Mouse (Mus musculus) gastrocnemius, postnatal 4 days (tissue): ENCODE measurements around the gene Pltp. TPM values are rescaled to one million over a fixed set of nuclear protein-coding genes. Genes with fewer than 3 reads are reported as not detected.
A peak's percentile ranks its signal among the peaks of the same experiment; 100 is the strongest.
"Not testable (repeated sequence)": the region's sequence is repeated elsewhere in the genome, so short reads cannot be mapped to it uniquely, and the experiment has no call there.

Experiments used
- DNase-seq, 2 experiments: peaks; one replicate each; pipeline ENCODE4 v3.0.0; 2021 to 2022; ENCODE audit warnings: low spot score in 2 of 2, mixed read lengths in 2 of 2
- total RNA-seq, 2 experiments: library from RNA; stranded (reverse); gene quantifications; 2 replicates each; pipeline ENCODE4 v1.2.3; 2021

Gene Pltp
- total RNA-seq, 2 experiments from 2014 or later, result 9.5 to 15.5 TPM

DNA sequence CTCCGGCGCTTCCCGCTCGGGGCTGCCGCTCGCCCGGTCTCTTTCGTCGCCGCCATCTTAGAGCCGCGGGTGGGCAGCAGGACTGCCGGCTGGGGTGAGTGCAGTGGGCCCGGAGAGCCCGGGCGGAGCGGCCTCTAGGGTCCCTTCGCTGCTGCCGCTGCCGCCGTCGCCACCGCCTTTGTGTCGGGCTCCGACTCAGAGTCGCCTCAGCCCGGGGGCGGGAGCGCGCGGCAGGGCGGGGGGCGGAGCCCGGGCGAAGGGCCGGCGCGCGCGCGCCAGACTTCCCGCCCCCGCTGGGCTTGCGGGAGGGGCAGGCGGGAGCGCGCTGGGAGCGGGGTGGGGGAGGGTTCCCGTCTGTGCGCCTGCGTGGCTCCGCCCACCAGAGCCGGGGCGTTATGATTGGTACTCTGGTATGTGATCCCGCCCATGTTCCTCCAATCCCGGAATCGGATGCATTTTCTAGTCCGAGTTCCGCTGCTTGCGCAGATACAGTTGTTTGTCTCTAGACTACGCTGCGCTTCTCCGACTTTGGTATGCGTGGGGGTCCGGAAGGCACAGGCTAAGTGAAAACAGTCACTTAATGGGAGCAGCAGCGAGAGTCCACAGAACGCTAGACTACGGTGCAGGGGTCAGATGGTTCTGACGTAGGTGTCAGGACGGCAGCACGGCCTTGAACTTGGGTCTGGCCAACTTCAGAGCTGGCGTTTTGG lies 22.2 kb upstream of the Pltp start:
- peak; percentile 93 to 95 for DNase-seq

DNA sequence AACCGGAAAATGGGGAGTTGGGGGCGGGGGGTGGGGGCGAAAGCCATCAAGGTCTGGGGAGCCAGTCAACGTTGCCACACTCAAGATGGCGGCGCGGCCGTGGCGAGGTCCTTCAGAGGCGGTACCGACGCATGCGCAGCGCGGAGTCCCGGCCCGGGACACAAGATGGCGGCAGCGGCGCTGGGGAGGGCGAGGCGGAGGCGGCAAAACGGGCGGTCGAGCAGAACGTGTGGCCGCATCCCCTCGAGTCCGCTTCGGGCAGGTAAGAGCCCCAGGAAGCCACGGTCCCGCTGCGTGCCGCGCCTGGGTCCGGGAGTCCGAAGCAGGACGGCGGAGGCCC lies 21.7 kb upstream of the Pltp start, which contains the start of gene Pcif1:
TSS of gene Pcif1 (plus strand) at position 77 of the 340 bp plus-strand sequence.
- peak; percentile 94 for DNase-seq

DNA sequence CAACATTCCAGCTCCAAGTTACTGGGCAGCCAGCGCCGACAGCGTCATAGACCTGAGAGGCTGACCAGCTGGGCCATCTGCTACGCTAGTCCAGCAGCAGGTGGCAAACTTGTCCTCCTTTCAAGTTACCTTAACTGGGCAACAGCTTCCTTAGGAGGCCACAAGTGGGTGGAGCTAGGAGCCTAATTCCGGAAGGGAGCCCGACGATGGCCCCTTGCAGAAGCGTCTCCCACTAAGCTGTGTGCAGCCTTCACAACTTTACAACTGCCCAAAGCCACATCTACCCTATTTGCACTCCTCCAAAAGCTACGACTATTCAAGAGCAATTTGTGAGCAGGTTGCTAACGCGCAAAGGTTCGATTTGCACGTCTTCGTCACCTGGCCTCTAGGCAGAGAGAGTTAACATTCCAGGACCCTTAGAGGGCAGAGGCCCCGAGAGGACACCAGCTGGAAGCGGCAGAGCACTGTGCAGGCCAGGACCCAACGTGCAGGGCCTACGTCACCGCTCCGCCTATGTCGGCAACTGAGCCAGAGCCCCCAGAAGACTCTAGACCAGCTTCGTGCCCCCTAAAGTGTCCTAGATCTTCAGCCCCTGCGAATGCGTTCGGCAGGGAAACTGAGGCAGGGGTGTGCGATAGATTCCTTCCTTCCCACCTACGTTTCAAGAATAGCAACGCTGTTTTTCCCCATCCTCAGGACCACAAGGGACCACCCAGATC lies 21.2 kb upstream of the Pltp start:
- peak in 1 of 2 experiments; percentile 46 for DNase-seq

DNA sequence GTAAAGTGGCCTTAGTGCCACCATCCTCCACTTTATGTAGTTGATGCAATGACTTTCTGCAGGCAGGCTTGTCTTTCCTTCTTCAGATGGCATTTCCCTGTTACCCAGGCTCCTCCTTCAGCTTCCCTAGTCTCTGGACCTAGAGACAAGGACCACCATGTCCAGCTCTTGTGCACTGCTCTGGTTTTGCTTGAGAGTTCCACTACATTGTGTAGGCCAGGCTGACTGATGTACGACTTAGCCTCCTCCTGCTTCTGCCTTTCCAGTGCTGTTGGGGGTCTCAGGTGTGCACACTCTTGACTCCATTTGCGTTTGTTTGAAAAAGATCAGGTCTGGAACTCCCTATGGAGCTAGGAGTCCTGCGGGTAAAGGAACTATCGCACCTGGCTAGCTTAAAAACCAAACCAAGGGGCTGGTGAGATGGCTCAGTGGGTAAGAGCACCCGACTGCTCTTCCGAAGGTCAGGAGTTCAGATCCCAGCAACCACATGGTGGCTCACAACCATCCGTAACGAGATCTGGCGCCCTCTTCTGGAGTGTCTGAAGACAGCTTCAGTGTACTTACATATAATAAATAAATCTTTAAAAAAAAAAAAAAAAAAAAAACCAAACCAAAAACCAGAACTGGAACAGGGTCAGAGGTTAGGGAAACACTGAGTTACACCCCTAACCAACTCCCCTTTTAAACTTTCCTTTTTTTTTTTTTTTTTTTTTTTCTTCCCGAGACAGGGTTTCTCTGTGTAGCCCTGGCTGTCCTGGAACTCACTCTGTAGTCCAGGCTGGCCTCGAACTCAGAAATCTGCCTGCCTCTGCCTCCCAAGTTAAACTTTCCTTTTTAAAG lies 20.1 kb upstream of the Pltp start:
- not testable (repeated sequence) for DNase-seq

DNA sequence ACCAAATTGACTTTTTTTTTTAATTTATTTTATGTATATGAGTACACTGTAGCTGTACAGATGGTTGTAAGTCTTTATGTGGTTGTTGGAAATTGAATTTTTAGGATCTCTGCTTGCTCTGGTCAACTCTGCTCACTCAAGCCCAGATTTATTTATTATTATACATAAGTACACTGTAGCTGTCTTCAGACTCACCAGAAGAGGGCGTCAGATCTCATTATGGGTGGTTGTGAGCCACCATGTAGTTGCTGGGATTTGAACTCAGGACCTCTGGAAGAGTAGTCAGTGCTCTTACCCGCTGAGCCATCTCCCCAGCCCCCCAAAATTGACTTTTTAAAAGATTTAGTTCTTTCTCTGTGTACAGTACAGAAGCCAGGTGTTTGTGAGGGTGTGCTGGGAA lies 18.1 kb upstream of the Pltp start:
- DNase-seq, result not testable (repeated sequence)

DNA sequence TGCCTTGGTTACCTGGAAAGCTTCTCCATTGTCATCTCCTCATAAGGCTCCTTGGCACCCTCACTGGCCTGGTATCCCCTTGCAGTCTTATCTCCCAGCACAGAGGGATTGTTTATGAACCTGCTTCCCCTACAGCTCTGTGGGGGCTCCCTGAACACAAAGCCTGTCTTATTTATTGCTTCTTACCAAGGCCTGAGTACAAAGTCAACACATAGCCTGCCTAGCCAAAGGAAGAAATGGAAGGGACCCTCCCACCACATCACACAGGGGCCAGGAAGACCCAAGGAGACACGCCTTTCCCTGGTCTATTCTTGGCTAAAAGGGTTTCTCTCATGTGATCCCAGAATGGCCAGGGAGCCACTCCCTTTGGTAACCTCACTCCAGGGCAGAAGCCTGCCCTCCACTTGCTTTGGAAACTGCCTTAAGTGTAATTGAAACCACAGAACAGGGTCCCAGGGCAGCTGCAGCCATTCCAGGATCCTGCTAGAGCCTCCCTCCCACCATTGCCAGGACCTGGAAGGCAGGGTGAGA lies 16.8 kb upstream of the Pltp start:
- peak in 1 of 2 experiments; percentile 29 for DNase-seq

DNA sequence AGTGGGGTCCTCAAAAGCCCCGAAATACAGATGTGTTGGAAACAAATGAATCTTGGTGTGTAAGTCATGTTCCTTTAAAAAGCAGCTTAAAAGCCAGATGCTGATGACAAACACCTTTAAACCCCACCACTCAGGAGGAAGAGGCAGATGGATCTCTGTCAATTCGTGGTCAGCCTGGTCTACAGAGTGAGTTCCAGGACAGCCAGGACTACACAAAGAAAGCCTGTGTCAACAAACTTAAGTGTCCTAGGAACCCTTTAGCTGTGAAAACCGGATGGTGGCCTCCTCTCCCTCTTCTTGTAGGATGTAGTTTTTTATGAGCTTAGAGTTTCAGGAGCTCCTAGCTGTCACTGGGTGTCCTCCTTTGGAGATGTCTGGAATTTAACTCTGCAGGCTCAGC lies 16.1 kb upstream of the Pltp start:
- DNase-seq, result no peak

DNA sequence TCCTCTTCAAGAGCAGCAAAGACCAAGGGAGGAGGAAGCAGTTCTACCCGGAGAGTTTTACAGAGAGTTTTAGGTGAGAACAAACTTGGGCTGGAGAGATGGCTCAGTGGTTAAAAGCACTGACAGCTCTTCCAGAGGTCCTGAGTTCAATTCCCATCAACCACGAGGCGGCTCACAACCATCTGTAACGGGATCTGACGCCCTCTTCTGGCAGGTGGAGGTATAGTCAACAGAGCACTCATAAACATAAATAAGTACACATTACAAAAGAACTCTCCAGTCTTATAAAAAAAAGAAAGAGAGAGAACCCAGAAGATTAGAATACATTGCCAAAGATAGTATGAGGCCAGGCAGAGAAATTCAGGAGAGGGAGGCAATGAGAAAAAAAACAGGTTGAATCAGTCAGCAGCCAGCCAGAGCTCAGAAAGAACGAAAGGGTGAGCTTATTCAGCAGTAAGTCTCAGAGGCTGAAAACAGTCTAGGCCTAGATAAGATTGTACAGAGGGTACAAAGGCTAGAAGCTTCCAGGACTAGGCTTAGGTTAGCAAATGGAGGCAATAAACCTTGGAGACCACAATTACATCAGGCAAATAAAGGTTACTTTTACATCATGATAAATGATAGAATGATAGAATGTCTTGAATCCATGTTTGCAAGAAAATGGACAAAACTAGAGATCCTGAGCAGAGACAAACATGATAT lies 14.2 kb upstream of the Pltp start:
- no peak for DNase-seq

DNA sequence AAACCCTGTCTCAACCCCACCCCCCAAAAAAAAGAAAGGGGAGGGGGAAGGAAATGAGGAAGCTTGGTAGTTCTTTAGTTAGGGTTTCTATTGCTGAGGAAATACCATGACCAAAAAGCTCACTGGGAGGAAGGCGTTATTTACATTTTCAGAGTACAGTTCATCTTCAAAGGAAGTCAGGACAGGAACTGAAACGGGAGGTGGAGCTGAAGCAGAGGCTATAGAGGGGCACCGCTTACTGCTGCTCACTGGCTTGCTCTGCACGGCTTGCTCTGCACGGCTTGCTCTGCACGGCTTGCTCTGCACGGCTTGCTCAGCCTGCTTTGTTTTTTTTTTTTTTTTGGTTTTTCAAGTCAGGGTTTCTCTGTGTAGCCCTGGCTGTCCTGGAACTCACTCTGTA lies 11.0 kb upstream of the Pltp start:
- DNase-seq, result no peak

DNA sequence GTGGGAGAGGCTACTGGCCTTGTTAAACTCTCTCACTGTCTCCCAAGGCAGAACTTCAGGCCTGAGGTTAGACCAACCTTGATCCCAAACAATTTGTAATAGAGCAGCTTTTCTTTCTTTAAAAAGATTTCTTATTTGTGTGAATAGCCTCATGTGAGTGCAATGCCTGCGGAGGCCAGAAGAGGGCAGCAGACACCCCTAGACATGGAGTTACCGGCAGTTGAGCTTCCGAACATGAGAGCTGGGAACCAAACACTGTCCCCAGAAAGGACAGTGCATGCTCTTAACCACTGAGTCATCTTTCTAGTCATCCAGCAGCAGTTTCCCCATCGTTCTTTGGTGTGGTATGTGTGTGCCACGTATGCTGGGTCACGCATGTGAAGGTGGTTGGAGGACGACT lies 10.1 kb upstream of the Pltp start:
- DNase-seq, result no peak

DNA sequence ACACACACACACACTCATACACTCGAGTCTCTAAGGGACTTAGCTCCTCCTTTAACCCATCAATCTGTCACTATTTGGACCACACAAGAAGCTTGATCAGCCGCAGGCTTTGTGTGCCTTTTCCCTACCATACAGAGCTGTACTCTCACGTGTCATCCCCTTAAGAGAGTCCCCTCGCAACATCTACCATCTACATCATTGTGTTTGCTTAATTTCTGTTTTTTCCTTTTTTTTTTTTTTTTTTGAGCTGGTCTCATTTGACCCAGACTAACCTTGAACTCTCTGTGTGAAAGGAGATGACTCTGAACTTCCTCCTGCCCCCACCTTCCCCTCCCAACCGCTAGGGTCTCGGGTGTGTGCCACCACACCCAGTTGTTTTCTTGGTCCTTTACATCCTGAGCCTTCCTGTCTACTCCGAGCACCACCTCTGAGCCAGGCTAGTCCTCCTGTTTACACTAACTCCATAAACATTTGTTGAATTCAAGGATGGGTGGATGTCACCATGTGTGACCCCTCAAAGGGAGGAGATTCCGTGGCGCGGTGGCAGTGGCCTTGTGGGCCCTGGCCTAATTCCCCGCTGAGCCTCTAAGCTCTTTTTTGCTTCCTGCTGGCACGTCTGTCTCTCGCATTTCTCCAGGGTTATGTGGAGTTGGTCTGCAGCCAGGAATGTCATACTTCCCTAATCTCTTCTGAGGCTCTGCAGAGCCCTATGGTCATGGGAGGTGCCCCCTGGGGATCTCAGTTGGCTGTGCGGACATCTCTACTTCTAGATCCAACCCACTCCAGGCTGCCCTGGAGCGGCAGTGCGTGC lies 9.4 kb upstream of the Pltp start:
- peak in 1 of 2 experiments; percentile 60 for DNase-seq

DNA sequence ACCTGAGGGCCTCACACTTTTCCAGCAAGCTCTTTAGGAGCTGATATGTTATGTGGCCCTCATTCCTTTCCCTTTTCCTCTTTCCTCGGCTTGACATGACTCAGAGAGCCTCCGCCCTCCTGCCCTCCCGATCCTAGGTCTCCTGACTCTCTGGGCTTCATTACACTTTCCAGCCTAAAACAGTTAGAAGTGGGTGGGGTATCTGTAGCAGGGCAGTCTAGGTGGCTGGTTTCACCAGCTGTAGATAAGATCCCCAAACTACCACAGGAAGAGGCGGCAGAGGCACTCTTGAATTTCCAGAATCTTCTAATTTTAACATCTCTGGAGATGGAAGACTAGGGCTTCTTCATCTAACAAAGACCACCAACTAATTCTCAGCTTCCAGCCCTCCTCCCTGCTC lies 7.1 kb upstream of the Pltp start:
- no peak for DNase-seq

DNA sequence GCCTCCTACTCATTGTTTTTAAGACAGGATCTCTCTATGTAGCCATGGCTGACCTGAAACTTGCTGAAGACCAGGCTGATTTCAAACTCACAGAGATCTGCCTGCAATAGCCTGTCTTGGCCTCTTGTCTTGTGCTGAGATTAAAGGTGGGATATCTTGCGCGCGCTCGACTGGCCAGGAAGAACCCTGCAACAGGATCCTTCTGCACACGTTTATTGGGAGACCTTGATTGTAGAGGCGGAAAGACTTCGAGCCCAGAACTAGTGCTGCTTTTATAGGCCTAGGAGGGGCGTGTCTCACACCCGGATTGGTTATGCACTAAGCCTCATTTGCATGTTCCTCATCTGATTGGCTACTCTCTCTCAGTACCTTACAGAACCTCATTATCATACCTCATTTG lies 5.9 kb upstream of the Pltp start:
- not testable (repeated sequence) for DNase-seq

DNA sequence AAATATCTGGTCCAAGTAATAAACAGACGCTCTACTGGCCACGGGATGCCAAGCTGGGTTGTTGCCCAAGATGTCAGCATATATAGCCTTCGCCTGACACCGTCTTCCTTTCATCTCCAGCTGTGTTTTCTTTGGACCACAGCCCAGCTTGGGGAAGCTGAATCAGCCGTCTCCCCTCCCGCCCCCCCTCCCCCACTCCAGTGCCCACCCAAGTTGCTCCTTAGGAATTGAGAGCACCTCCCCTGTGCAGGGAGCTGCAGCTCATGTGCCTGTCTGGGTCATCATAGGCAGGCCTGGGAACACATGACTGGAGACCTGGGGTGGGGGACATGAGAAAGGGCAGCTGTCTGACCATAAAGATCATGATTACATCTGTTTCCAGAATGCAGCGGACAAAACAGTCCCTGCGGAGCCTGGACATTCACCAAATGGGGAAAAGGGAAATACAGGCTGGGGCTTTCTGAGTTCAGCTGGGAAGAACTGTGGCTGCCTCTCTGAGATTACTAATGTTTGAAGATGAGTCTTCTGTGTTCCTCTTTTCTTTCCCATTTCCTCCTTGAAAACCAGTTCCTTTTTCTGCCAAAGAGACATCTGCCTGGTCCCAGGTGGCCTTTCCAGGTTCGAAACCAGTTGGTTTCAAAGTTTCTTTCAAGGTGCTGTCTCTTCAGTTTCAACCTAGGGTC lies 4.8 kb upstream of the Pltp start:
- peak in 1 of 2 experiments; percentile 73 for DNase-seq

DNA sequence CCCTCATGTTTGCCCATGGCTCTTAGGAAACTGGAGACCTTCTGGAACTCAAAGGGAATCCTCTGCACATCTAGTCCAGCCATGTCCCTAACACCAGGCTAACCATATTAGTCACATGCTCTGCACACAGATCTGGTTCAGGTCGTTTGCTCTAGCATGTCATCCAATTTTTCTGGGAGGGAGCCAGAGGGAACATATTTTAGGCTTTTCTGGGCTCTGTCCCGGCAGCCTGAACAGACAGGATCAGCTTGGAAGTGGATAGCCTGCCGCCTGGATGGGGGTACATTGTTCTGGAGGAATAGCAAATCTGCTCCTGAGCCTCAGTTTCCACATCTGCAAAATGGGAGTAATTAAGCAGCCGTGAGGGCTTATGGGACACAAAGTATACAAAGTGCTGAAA lies 3.6 kb upstream of the Pltp start:
- no peak for DNase-seq

DNA sequence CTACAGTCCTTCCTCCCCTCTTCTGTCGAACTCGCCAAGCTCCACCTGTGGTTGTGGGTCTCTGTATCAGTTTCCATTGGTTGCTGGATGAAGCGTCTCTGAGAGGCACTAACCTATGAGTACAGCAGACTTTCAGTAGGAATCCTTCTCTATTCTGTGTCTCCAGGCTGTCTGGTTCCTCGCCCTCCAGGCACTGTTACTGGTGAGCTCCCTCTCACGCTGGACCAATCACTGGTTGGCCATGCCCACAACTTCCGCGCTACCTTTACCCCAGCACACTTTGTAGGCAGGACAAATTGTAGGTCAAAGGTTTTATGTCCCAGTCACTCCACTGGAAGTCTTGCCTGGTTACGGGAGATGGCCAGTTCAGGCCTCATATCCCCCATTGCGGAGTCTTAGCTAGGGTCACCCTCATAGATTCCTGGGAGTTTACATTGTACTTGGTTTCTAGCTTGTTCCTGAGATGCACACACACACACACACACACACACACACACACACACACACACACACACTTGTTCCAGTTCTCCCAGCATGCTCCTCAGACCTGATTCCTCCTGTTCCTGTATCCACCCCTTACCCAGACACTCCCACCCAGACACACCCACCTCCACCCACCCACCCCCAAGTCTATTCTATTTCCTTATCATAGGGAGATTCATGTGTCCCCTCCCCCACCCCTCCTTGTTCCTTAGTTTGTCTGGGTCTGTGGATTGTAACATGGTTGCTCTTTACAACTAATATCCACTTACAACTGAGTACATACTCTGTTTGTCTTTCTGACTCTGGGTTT lies 2.3 kb upstream of the Pltp start:
- DNase-seq, result no peak

DNA sequence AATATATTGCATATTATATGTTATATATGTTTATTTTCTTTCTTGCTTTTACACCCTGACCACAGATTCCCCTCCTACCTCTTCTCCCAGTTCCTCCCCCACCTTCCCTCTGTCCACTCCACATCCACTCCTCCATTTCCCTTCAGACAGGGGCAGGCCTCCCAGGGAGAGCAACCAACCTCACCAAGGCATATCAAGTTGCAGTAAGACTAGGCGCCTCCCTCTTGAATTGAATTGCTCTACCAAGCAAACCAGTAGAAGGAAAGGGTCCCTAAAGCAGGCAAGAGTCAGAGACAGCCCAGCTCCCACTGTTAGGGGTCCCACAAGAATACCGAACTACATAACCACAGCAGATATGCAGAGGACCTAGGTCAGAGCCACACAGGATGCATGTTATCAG lies 1.6 kb upstream of the Pltp start:
- no peak for DNase-seq

DNA sequence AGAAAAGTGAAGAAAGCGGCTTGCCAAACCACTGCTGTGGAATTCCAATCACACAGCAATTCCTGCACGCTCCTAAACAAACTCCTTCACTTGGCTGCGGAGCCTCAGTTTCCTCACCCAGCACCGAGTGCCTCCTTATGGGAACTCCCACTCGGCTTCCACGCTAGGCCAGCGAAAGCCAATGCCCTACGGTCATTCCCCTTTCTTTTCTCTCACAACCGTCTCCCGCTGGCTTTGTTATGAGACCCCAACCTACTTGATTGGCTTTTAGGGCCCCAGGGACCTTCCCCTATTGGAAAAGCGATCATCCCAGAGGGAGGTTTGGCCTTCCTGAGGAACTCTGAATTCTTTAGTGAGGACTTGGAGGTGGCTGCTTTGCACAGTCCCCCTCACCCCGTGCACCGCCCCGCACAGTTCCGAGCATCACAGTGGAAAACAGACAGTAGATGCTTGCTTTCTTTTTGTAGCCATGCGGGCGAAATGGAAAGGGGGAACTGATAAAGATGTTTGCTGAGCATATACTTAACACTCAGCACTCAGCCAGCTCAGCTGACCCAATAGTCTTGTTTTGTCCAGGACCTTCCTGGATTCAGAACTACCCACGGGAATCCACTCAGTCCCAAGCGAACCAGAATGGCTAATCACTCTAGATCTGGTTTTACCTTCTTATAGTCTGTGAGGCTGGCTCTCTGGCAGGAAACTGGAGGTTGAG lies 487 bp upstream of the Pltp start:
- no peak for DNase-seq
